Mouse (Mus musculus): ENCODE measurements at regions not wholly inside any gene's neighbourhood (a gene's known extent, or its start where the extent isn't known, plus 50 kb on each side); places are given as distances from the start of the nearest gene placed in this dataset.

- no peak for DNase-seq (ENCODE audit: low spot score in 2 of 2)
- intact Hi-C loops (cut with DNase I): no loop called here
Observed at GRCm38 (mm10) chr2:173930606-173931177, 145.4 kb upstream of the Stx16 start.

DNA sequence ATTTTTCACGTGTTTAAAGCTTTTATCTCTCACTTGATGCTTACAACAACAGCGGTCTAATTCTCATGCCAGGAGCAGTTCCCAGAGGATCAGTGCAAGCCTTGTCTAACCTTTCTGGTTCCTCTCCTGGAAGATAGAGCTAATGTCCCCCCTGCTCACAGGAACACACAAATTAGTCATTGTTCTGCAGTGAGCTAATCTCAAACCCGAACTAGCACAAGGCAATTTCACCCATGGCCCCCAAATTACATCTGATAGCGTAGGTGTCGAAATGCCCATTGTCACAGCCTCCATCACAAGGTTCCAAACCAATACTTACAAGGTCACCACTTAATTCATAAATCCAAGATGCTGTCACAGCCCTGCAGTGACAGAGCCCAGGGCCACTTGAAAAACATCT, 140.4 kb upstream of the Stx16 start:
- no peak for DNase-seq (ENCODE audit: low spot score in 2 of 2)
- intact Hi-C loops (cut with DNase I): no loop called here

GRCm38 (mm10) chr2:173937531-173938439, 138.3 kb upstream of the Stx16 start:
- intact Hi-C loops (cut with DNase I): no loop called here
- DNase-seq (ENCODE audit: low spot score in 2 of 2): peak; percentile 10 to 16

DNA sequence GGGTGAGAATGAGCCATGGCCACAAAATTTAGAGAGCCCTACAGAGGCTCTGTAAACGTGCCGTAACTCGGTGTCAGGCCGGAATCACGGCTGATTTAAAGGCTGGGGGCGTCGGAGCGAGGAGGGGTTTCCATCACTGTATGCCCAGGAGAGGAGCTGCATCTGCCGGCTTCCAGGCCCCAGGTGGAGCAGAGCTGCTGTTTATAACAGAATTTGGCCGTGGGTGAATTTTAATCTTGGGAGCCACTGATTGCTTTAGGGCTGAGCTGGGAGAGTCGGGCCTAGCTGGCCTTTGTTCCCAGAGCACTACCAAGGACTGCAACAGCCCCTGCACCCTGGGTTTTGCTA, 137.7 kb upstream of the Stx16 start:
- no peak for DNase-seq (ENCODE audit: low spot score in 2 of 2)
- intact Hi-C loops (cut with DNase I): no loop called here

DNA sequence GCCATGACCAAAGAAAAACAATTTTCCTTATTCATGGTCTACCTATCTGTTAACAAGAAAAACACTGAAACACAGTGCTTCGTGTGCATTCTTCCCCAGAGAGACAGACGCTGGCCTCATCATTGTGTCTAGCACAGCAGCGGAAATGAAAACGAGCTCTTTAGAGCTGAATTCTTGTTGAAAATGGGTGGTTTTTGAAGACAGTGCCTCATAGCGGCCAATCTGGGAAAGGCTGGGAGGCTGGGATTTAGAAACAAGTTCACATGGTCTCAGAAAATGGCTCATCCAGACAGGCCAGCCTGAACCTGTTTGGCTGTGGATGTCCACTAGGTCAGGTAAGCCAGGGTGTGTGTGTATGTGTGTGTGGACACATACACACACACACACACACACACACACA, 130.7 kb upstream of the Stx16 start:
- intact Hi-C loops (cut with DNase I): no loop called here
- DNase-seq (ENCODE audit: low spot score in 2 of 2): no peak

DNA sequence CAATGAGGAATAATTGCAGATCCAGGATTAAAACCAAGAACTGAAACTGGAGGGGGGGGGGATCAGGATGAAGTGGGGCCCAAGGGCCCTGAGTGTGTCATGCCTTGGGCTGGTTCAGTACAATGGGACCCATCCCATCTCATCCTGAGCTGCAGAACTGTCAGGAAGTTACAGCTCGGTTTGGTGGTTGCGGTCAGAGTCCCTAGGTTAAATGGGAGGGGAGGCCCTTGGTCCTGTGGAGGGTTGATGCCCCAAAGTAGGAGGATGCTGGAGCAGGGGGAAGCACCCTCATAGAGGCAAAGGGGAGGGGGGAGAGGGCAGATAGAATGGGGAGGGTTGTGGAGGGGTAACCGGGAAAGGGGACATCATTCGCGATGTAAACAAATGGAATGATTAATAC, 127.5 kb upstream of the Stx16 start:
- intact Hi-C loops (cut with DNase I): no loop called here
- no peak for DNase-seq (ENCODE audit: low spot score in 2 of 2)

DNA sequence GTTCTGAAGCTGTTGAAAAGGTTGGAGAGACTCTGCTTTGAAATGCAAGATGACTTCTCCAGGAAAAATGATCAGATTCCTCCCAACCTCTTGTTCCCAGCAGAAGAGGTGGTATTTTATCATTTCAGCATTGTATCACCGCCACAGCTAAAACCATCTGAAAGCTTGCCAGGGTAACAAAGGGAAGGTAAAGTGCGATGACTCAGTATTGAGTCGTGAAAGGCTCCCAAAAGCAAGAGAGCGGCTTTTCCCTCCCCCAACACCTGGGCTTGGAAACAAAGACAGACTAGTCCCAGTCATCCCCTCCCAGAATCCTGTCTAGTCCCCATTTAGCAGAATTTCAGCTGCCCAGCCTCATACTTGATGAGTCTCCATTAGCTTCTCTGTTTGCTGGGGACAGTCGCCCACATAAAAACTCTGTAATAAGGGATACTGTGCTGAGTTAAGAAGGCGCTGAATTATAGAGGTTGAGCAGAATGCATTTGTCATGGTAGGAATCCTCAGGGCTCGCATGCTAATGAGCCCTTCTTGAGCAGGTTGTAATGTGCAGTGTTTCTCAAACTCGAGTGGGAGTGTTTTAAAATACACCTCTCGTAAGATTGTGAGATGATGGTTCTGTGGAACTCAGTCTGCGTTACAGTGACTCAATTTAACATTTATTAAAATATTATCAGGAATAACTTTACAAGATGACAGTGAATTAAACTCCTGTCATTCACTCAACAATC, 125.8 kb upstream of the Stx16 start:
- peak; percentile 2 to 3 for DNase-seq (ENCODE audit: low spot score in 2 of 2)
- intact Hi-C loops (cut with DNase I): no loop called here

- DNase-seq (ENCODE audit: low spot score in 2 of 2): no peak
- intact Hi-C loops (cut with DNase I): no loop called here
Observed at GRCm38 (mm10) chr2:173966111-173966510, 110.0 kb upstream of the Stx16 start.

GRCm38 (mm10) chr2:173970789-173971188, 105.3 kb upstream of the Stx16 start:
- intact Hi-C loops (cut with DNase I): no loop called here
- no peak for DNase-seq (ENCODE audit: low spot score in 2 of 2)

DNA sequence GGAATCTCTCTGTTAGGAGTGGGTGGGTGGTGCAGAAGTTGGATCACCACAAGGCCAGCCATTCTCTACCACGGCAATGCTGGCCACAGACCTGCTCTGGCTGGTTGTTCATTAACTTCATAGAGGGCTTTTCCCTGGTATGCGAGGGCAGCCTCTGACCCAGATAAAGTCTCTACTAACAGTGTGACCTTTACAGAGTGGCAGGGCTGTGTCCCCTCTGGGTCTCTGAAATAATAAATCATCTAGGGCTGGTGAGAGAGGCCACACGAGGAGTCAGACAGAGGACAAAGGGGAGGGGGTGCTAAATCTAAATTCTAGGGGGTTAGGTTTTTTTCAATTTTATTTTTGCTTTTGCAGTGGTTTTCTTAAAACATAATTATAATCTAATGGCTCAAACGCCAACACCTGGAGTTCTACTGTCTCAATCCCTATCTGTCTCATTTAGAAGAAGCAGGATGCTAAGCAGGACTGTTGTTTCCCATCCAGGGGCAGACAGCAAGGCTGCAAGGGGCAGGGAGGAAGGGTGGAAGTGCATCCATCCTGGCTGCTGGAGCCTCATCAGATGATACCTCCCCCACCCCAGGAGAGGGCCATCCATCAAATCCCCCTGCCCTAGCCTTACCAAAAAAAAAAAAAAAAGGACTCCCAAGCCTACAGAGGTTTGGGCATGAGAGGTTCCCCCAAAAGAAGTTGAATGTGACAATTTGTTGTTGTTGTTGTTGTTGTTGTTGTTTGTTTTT, 99.6 kb upstream of the Stx16 start:
- intact Hi-C loops (cut with DNase I): no loop called here
- DNase-seq (ENCODE audit: low spot score in 2 of 2): no peak

- no peak for DNase-seq (ENCODE audit: low spot score in 2 of 2)
Observed at GRCm38 (mm10) chr2:173977236-173978053, 98.7 kb upstream of the Stx16 start.

DNA sequence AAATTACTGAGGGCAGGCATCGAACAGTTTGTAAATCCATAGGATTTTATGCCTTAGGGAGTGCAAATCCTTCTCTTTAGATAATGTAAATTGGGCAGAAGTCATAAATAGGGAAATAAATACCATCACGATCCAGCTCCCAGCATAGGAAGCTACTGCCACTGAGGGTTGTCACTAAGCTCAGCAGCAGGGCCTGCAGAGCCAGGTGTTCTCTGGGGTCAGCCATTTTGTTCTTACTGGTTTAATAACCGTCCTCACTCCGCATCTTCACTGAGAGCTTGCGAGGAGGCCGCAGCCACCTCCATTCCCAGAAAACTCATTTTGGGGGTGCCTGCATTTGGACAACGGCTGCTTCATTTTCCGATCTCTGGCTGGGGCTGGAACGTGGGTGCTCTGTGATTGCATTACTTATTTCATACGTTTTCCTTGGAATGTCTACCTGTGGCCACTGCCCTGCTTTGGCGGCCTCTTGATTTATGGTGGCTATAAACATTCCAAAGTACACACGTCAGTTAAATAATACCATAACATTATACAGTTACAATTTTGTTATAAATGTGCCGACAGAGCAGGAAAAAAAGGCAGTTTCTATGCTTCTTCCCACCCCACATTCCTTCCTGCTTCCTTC, 97.9 kb upstream of the Stx16 start:
- intact Hi-C loops (cut with DNase I): no loop called here
- DNase-seq (ENCODE audit: low spot score in 2 of 2): no peak

More at GRCm38 (mm10) chr2:173977236-173978053, 98.7 kb upstream of the Stx16 start:
- intact Hi-C loops (cut with DNase I): no loop called here

DNA sequence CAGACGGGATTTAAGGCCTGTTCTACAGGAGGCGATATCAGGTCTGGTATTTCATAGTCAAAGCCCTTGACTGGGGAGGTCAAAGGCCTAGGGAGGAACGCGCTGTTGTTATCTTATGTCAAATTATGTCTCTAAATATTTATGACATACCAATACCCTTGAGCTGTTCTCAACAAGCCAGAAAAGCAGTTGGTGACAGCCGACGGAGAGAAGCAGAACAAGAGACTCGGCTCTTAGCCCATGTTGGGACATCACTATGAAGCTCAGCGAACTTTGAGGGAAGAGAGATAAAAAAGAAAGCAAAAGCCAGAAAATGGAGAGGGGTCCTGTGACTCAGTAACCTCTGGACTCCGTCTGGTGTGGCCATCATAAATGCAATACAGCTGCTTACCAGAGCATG, 95.1 kb upstream of the Stx16 start:
- DNase-seq (ENCODE audit: low spot score in 2 of 2): no peak
- intact Hi-C loops (cut with DNase I): no loop called here

DNA sequence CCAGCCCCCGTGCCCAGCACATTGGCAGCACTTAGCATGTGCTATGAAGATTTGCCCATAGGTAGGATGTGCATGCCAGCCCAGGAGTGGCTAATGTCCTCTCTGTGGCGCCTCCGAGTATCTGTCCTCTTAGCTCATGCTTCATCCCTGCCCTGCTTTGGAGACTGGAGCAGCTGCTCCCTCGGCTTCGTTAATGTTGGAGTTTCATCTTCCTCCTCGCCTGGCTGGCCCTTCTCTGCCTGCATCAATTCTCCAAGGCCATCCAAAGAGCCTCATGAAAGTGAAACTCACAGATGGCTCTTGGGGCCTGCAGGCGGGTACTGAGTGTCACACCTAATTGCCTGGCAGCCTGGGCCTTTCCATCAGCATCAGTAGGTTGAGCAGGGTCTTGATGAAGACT, 88.6 kb upstream of the Stx16 start:
- no peak for DNase-seq (ENCODE audit: low spot score in 2 of 2)
- intact Hi-C loops (cut with DNase I): no loop called here

DNA sequence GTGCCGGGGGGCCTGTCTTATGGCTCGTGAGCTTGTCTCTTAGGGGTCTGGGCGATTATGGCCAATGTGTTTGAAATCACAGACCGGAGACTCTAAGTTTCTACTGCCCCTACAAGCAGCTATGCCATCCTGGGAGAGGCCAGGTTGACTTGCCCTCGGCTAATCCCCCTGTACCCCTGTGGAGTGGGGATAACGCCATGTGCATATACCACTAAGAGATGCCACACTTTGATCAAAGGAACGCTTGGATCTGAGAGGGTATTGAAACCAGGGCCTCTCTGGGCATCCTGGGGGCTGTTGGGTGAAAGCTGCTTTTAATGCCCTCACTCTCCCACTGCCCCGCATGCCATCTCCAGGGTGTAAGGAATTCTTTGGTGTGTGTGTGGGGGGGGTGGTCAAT, 88.2 kb upstream of the Stx16 start:
- no peak for DNase-seq (ENCODE audit: low spot score in 2 of 2)
- intact Hi-C loops (cut with DNase I): no loop called here

GRCm38 (mm10) chr2:173988641-173989336, 87.3 kb upstream of the Stx16 start:
- DNase-seq (ENCODE audit: low spot score in 2 of 2): no peak
- intact Hi-C loops (cut with DNase I): no loop called here

GRCm38 (mm10) chr2:173990664-173991063, 85.4 kb upstream of the Stx16 start:
- intact Hi-C loops (cut with DNase I): no loop called here
- no peak for DNase-seq (ENCODE audit: low spot score in 2 of 2)

DNA sequence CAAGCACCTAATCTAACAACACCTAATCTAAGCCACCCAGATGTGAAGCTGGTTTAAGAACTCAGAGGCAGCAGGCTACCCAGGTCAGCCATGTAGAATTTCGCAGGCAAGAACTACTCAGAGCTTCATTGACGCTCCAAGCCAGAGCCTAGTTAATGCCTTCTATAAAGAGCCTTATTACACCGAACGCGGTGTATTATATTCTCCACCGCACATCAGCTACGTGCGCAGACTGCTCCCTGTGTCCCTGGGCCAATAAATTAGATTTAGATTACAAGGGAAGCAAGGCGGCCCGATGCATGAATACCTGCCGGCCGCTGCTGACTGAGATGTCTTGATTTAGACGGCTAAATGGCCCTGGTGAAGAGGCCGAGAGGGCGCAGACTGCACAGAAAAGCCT, 84.7 kb upstream of the Stx16 start:
- DNase-seq (ENCODE audit: low spot score in 2 of 2): no peak
- intact Hi-C loops (cut with DNase I): no loop called here

Measured in left cerebral cortex, postnatal 25 days (tissue).